Mouse (Mus musculus): Measurements from ENCODE around the gene H1foo.

- TF ChIP-seq POLR2A (IDR thresholded peaks at IDR 0.05; ENCODE audit: extremely low read depth, insufficient read depth, low read length) = no peak
- TF ChIP-seq CTCF (IDR thresholded peaks at IDR 0.05; ENCODE audit: extremely low read depth, insufficient read depth, low read length) = 0 out of 2 replicates have a peak, but pooled peaks have one; percentile 16
These were observed 33.9 kb downstream of the H1foo start for GRCm38 (mm10) chr6:115978596-115978995.
